Comparison of ENCODE assay signal across 12 mouse cellular contexts in genomic region chr13:113566951-113567350, GRCm38 (mm10).
"Had no signal": no experiment of that assay in that cellular context is flagged by ENCODE, and none has a peak within 500 bp of the region (broad histone marks: within the 10 kb centered on the region; RNA-seq: fewer than 3 reads in every experiment).

No protein-coding gene starts in this region.

- H3K27ac ChIP-seq: limb, embryonic 12.5 days; limb, embryonic 15.5 days; liver, embryonic 14.5 days; macrophage; midbrain, embryonic 13.5 days had no signal

- H3K4me3 ChIP-seq: limb, embryonic 12.5 days; limb, embryonic 15.5 days; midbrain, embryonic 13.5 days had no signal

- DNase-seq: kidney, postnatal 14 days; kidney, postnatal 4 days; left cerebral cortex, postnatal 4 days; liver, postnatal 0 days; lung, embryonic 14.5 days; thymus, adult 18-20 months; thymus, postnatal 36 days had no signal

- H3K4me1 ChIP-seq: midbrain, embryonic 13.5 days had no signal
